ENCODE assay signal across 22 mouse cellular contexts in genomic region chr1:166122114-166122513, GRCm38 (mm10). TPM values are rescaled to one million over a fixed set of nuclear protein-coding genes. Genes with fewer than 3 reads are reported as not detected.
A peak's percentile ranks its signal among the peaks of the same experiment; 100 is the strongest.
DNase-seq lines count a peak whose midpoint lies in the region; ATAC-seq and TF ChIP-seq lines count a peak whose summit lies in the region.
"Had no signal": no experiment of that assay in that cellular context is flagged by ENCODE, and none has a peak within 500 bp of the region (broad histone marks: within the 10 kb centered on the region; RNA-seq: fewer than 3 reads in every experiment).

No protein-coding gene starts in this region.

- TF ChIP-seq EP300 in heart, adult 2 months (IDR thresholded peaks at IDR 0.05; ENCODE audit: insufficient read depth, low read depth, low read length) = no peak
- TF ChIP-seq EP300 in ES-Bruce4 (IDR thresholded peaks at IDR 0.05; ENCODE audit: insufficient read depth, low read depth, low read length) = no peak

- TF ChIP-seq POLR2A in heart, adult 2 months (IDR thresholded peaks at IDR 0.05; ENCODE audit: insufficient read depth, low read depth, low read length) = no peak
- no peak for TF ChIP-seq POLR2A in ES-Bruce4 (IDR thresholded peaks at IDR 0.05; ENCODE audit: insufficient read depth, low read length)

- no peak overlapping the region for H3K9ac ChIP-seq in heart, embryonic 13.5 days
- no peak overlapping the region for H3K9ac ChIP-seq in heart, adult 2 months (ENCODE audit: low read depth, low read length)
- H3K9ac ChIP-seq in lung, embryonic 15.5 days = no peak overlapping the region
- no peak overlapping the region for H3K9ac ChIP-seq in ES-Bruce4 (ENCODE audit: low read depth, poor library complexity, severe bottlenecking)
- H3K9ac ChIP-seq: embryonic facial prominence, embryonic 13.5 days; heart, embryonic 15.5 days; hindbrain, embryonic 14.5 days; intestine, embryonic 15.5 days had no signal

- peaks cover 33% of the 10 kb centered on the region for H3K4me1 ChIP-seq in heart, embryonic 13.5 days
- peaks cover 3% of the 10 kb centered on the region; the same call in 1 of the 2 replicates for H3K4me1 ChIP-seq in heart, adult 2 months (ENCODE audit: control insufficient read depth, insufficient read depth, low read length)
- no peaks in the 10 kb centered on the region; the same call in 1 of the 2 replicates for H3K4me1 ChIP-seq in lung, embryonic 15.5 days
- no peaks in the 10 kb centered on the region for H3K4me1 ChIP-seq in ES-Bruce4 (ENCODE audit: control insufficient read depth, insufficient read depth, low read length)

- H3K9me3 ChIP-seq in heart, embryonic 13.5 days = peaks cover 4% of the 10 kb centered on the region; the same call in 1 of the 2 replicates
- no peaks in the 10 kb centered on the region for H3K9me3 ChIP-seq in lung, embryonic 15.5 days
- peaks cover 31% of the 10 kb centered on the region for H3K9me3 ChIP-seq in ES-Bruce4 (replicated peaks; ENCODE audit: control insufficient read depth, insufficient read depth, low read length, poor library complexity, severe bottlenecking)
- H3K9me3 ChIP-seq: embryonic facial prominence, embryonic 13.5 days; heart, embryonic 10.5 days; heart, embryonic 15.5 days; intestine, embryonic 15.5 days had no signal

- no peak overlapping the region for H3K4me3 ChIP-seq in heart, embryonic 13.5 days
- no peak overlapping the region for H3K4me3 ChIP-seq in heart, adult 2 months
- H3K4me3 ChIP-seq in lung, embryonic 15.5 days = no peak overlapping the region
- no peak overlapping the region for H3K4me3 ChIP-seq in ES-Bruce4 (ENCODE audit: low read depth, low read length)
- H3K4me3 ChIP-seq: embryonic facial prominence, embryonic 13.5 days; heart, embryonic 10.5 days; heart, embryonic 15.5 days; hindbrain, embryonic 10.5 days; intestine, embryonic 15.5 days had no signal

- intact Hi-C loops in heart, adult 2 months (cut with DNase I) = no loop called here

- H3K36me3 ChIP-seq in heart, embryonic 13.5 days = peaks cover 72% of the 10 kb centered on the region
- peaks cover 3% of the 10 kb centered on the region for H3K36me3 ChIP-seq in heart, adult 2 months (ENCODE audit: control insufficient read depth, insufficient read depth, low read length)
- no peaks in the 10 kb centered on the region for H3K36me3 ChIP-seq in lung, embryonic 15.5 days
- H3K36me3 ChIP-seq in ES-Bruce4 (ENCODE audit: control insufficient read depth, insufficient read depth, low read length, poor library complexity, severe bottlenecking) = peaks cover 5% of the 10 kb centered on the region; the same call in 1 of the 2 replicates
- H3K36me3 ChIP-seq: embryonic facial prominence, embryonic 13.5 days; hindbrain, embryonic 10.5 days; intestine, embryonic 15.5 days had no signal

- no peak for TF ChIP-seq CTCF in heart, adult 2 months (IDR thresholded peaks at IDR 0.05)
- TF ChIP-seq CTCF in ES-Bruce4 (IDR thresholded peaks at IDR 0.05; ENCODE audit: low read depth, low read length) = no peak

- no peak overlapping the region for H3K4me2 ChIP-seq in heart, embryonic 13.5 days
- H3K4me2 ChIP-seq in lung, embryonic 15.5 days = no peak overlapping the region
- H3K4me2 ChIP-seq: embryonic facial prominence, embryonic 13.5 days; heart, embryonic 15.5 days; hindbrain, embryonic 14.5 days; intestine, embryonic 15.5 days had no signal

- no peak for DNase-seq in heart, adult 2 months
- DNase-seq in lung, postnatal 25 days (ENCODE audit: low spot score) = no peak
- peak; percentile 16 for DNase-seq in 416B (ENCODE audit: low read depth)
- DNase-seq in spleen, postnatal 10 days (ENCODE audit: low spot score in 2 of 2) = no peak
- DNase-seq: adrenal gland, adult 2 months; adrenal gland, postnatal 25 days; cerebellum, adult 18-20 months; cerebellum, adult 9-11 months; cerebellum, postnatal 36 days; gastrocnemius, postnatal 10 days had no signal

- peak overlapping the region; percentile 3; the same call in 1 of the 2 replicates for H3K27ac ChIP-seq in heart, embryonic 13.5 days (replicated peaks)
- H3K27ac ChIP-seq in heart, adult 2 months = no peak overlapping the region
- no peak overlapping the region for H3K27ac ChIP-seq in lung, embryonic 15.5 days
- peak overlapping the region; percentile 46; the same call in 1 of the 2 replicates for H3K27ac ChIP-seq in ES-Bruce4 (ENCODE audit: insufficient read depth, low read length)
- H3K27ac ChIP-seq: embryonic facial prominence, embryonic 13.5 days; heart, embryonic 10.5 days; heart, embryonic 15.5 days; hindbrain, embryonic 10.5 days; hindbrain, embryonic 14.5 days; intestine, embryonic 15.5 days had no signal

- ATAC-seq in heart, embryonic 13.5 days (ENCODE audit: extremely low read depth, insufficient number of reproducible peaks, low FRiP score, low TSS enrichment) = no peak
- peak; percentile 72; the same call in 1 of the 2 replicates for ATAC-seq in lung, embryonic 15.5 days (ENCODE audit: borderline replicate concordance, extremely low read depth, low FRiP score, low TSS enrichment)
- ATAC-seq: forebrain, embryonic 14.5 days; intestine, embryonic 15.5 days had no signal

- WGBS in heart, embryonic 13.5 days = 58% methylated on average over 7 of the region's 7 CpGs
- WGBS in heart, adult 2 months = 51% methylated on average over 7 of the region's 7 CpGs
- WGBS in lung, embryonic 15.5 days = 32% methylated on average over 7 of the region's 7 CpGs

- no peaks in the 10 kb centered on the region for H3K79me2 ChIP-seq in heart, adult 2 months (replicated peaks; ENCODE audit: control insufficient read depth, insufficient read depth, low read length)

- no peaks in the 10 kb centered on the region for H3K27me3 ChIP-seq in heart, embryonic 13.5 days (replicated peaks)
- H3K27me3 ChIP-seq in heart, adult 2 months (ENCODE audit: control insufficient read depth, insufficient read depth, low read length) = no peaks in the 10 kb centered on the region
- no peaks in the 10 kb centered on the region for H3K27me3 ChIP-seq in lung, embryonic 15.5 days
- H3K27me3 ChIP-seq in ES-Bruce4 (ENCODE audit: control insufficient read depth, insufficient read depth, low read length, poor library complexity, severe bottlenecking) = no peaks in the 10 kb centered on the region
- H3K27me3 ChIP-seq: embryonic facial prominence, embryonic 13.5 days; heart, embryonic 15.5 days; intestine, embryonic 15.5 days had no signal

RNA-seq across cellular contexts. Expression of gene Dusp27, which starts 5.6 kb away (rescaled TPM):
- 45.4 and 48.9 TPM in 2 replicates for polyA plus RNA-seq in heart, embryonic 13.5 days (2015; fragmentation: Nextera tagmentation; extraction: Ambion mirVana)
- total RNA-seq in heart, adult 2 months (2021) = 10 to 100 TPM; 37.3 to 42.1 TPM
- 9.4 and 12.8 TPM in 2 replicates for polyA plus RNA-seq in heart, adult 2 months (2012; rRNA removed)
- polyA plus RNA-seq in lung, embryonic 15.5 days (2015; fragmentation: Nextera tagmentation; extraction: Ambion mirVana) = 3.3 and 4.5 TPM in 2 replicates
- 3.9 and 5.8 TPM in 2 replicates for polyA plus RNA-seq in ES-Bruce4 (2011; ENCODE audit: insufficient read depth, insufficient read length, low read depth, missing spikeins)
- total RNA-seq: adrenal gland, postnatal 25 days had no signal

RNA-seq across cellular contexts. Expression of gene Gpa33, which starts 7.9 kb away (rescaled TPM):
- 0.13 TPM in 1 of 2 replicates, not detected in the other for polyA plus RNA-seq in heart, embryonic 13.5 days (2015; fragmentation: Nextera tagmentation; extraction: Ambion mirVana)
- not detected for total RNA-seq in heart, adult 2 months (2021)
- not detected in 2 replicates for polyA plus RNA-seq in heart, adult 2 months (2012; rRNA removed)
- not detected in 2 replicates for polyA plus RNA-seq in lung, embryonic 15.5 days (2015; fragmentation: Nextera tagmentation; extraction: Ambion mirVana)
- 49.6 and 55.9 TPM in 2 replicates for polyA plus RNA-seq in ES-Bruce4 (2011; ENCODE audit: insufficient read depth, insufficient read length, low read depth, missing spikeins)
- total RNA-seq: gastrocnemius, postnatal 10 days; gastrocnemius, postnatal 4 days; heart, postnatal 25 days had no signal
- polyA plus RNA-seq: forebrain, embryonic 14.5 days; heart, embryonic 15.5 days; hindbrain, embryonic 14.5 days had no signal

Comparison
In these comparisons a context has a peak if more than half of its experiments do, and no peak if none do; other contexts are left out.
1. H3K27ac ChIP-seq: peak in heart, embryonic 13.5 days (single experiment) and ES-Bruce4 (single experiment); none in heart, adult 2 months (single experiment) and lung, embryonic 15.5 days (single experiment).
2. RNA of gene Gpa33, which starts 7.9 kb away (polyA plus RNA-seq): 49.6 to 55.9 TPM in ES-Bruce4; 0.13 TPM in heart, embryonic 13.5 days, not detected in lung, embryonic 15.5 days and not detected in heart, adult 2 months; every median in the first group is over 10 times any median in the second.